Mouse (Mus musculus): ENCODE measurements around the gene Gm9745. TPM values are rescaled to one million over a fixed set of nuclear protein-coding genes. Genes with fewer than 3 reads are reported as not detected.
"Not testable (repeated sequence)": the region's sequence is repeated elsewhere in the genome, so short reads cannot be mapped to it uniquely, and the experiment has no call there.

Gene Gm9745
- polyA plus RNA-seq, 1 experiment from 2014 or later: not detected

GRCm38 (mm10) chr13:8962266-8962665 is 14.2 kb upstream of the Gm9745 start:
- WGBS: 35% methylated on average over 5 of the region's 5 CpGs
- H3K4me1 ChIP-seq (ENCODE audit: control insufficient read depth, insufficient read depth, low read length): not testable (repeated sequence)

GRCm38 (mm10) chr13:8961128-8961888 is 13.3 kb upstream of the Gm9745 start:
- not testable (repeated sequence) for ATAC-seq; H3K9ac ChIP-seq (ENCODE audit: low read depth, low read length); H3K9me3 ChIP-seq (replicated peaks; ENCODE audit: control insufficient read depth, low read length, poor library complexity, severe bottlenecking); H3K27me3 ChIP-seq (ENCODE audit: control insufficient read depth, insufficient read depth, low read depth, low read length); H3K4me1 ChIP-seq (ENCODE audit: control insufficient read depth, insufficient read depth, low read length); H3K4me3 ChIP-seq (ENCODE audit: low read depth, low read length); H3K36me3 ChIP-seq (ENCODE audit: control insufficient read depth, insufficient read depth, low read length); H3K27ac ChIP-seq (ENCODE audit: low read length); H3K4me2 ChIP-seq (ENCODE audit: low read length)
- WGBS: 75% methylated on average over 3 of the region's 3 CpGs

More at GRCm38 (mm10) chr13:8962266-8962665, 14.2 kb upstream of the Gm9745 start:
- not testable (repeated sequence) for H3K36me3 ChIP-seq (ENCODE audit: control insufficient read depth, insufficient read depth, low read length); H3K27me3 ChIP-seq (ENCODE audit: control insufficient read depth, insufficient read depth, low read depth, low read length); H3K4me3 ChIP-seq (ENCODE audit: low read depth, low read length); H3K9me3 ChIP-seq (replicated peaks; ENCODE audit: control insufficient read depth, low read length, poor library complexity, severe bottlenecking); H3K27ac ChIP-seq (ENCODE audit: low read length); ATAC-seq; H3K4me2 ChIP-seq (ENCODE audit: low read length); H3K9ac ChIP-seq (ENCODE audit: low read depth, low read length)

GRCm38 (mm10) chr13:8959554-8959953 is 11.5 kb upstream of the Gm9745 start:
- H3K27me3 ChIP-seq (ENCODE audit: control insufficient read depth, insufficient read depth, low read depth, low read length); H3K36me3 ChIP-seq (ENCODE audit: control insufficient read depth, insufficient read depth, low read length); H3K4me3 ChIP-seq (ENCODE audit: low read depth, low read length); H3K27ac ChIP-seq (ENCODE audit: low read length); H3K4me1 ChIP-seq (ENCODE audit: control insufficient read depth, insufficient read depth, low read length); H3K9ac ChIP-seq (ENCODE audit: low read depth, low read length); ATAC-seq; H3K4me2 ChIP-seq (ENCODE audit: low read length); H3K9me3 ChIP-seq (replicated peaks; ENCODE audit: control insufficient read depth, low read length, poor library complexity, severe bottlenecking): not testable (repeated sequence)
- 95% methylated on average over 5 of the region's 6 CpGs for WGBS

GRCm38 (mm10) chr13:8959058-8959457 is 11.0 kb upstream of the Gm9745 start:
- H3K27ac ChIP-seq (ENCODE audit: low read length); H3K4me1 ChIP-seq (ENCODE audit: control insufficient read depth, insufficient read depth, low read length); H3K9me3 ChIP-seq (replicated peaks; ENCODE audit: control insufficient read depth, low read length, poor library complexity, severe bottlenecking); H3K9ac ChIP-seq (ENCODE audit: low read depth, low read length); H3K4me3 ChIP-seq (ENCODE audit: low read depth, low read length); H3K36me3 ChIP-seq (ENCODE audit: control insufficient read depth, insufficient read depth, low read length); H3K27me3 ChIP-seq (ENCODE audit: control insufficient read depth, insufficient read depth, low read depth, low read length); ATAC-seq; H3K4me2 ChIP-seq (ENCODE audit: low read length): not testable (repeated sequence)
- 86% methylated on average over 1 of the region's 5 CpGs for WGBS

- ATAC-seq: not testable (repeated sequence)
- no CpG with 5 or more reads among the region's 5 CpGs for WGBS
Measured at GRCm38 (mm10) chr13:8956873-8957272, 8.8 kb upstream of the Gm9745 start.

GRCm38 (mm10) chr13:8955127-8955526 is 7.1 kb upstream of the Gm9745 start:
- H3K4me3 ChIP-seq (ENCODE audit: low read depth, low read length); H3K4me1 ChIP-seq (ENCODE audit: control insufficient read depth, insufficient read depth, low read length); H3K36me3 ChIP-seq (ENCODE audit: control insufficient read depth, insufficient read depth, low read length); H3K27ac ChIP-seq (ENCODE audit: low read length); H3K4me2 ChIP-seq (ENCODE audit: low read length); H3K27me3 ChIP-seq (ENCODE audit: control insufficient read depth, insufficient read depth, low read depth, low read length); H3K9me3 ChIP-seq (replicated peaks; ENCODE audit: control insufficient read depth, low read length, poor library complexity, severe bottlenecking); H3K9ac ChIP-seq (ENCODE audit: low read depth, low read length): not testable (repeated sequence)
- WGBS: 88% methylated on average over 1 of the region's 2 CpGs
- ATAC-seq: 0 out of 2 replicates have a peak, but pooled peaks have one; percentile 42

More at GRCm38 (mm10) chr13:8956873-8957272, 8.8 kb upstream of the Gm9745 start:
- not testable (repeated sequence) for H3K9ac ChIP-seq (ENCODE audit: low read depth, low read length); H3K9me3 ChIP-seq (replicated peaks; ENCODE audit: control insufficient read depth, low read length, poor library complexity, severe bottlenecking); H3K36me3 ChIP-seq (ENCODE audit: control insufficient read depth, insufficient read depth, low read length); H3K4me3 ChIP-seq (ENCODE audit: low read depth, low read length); H3K27ac ChIP-seq (ENCODE audit: low read length); H3K27me3 ChIP-seq (ENCODE audit: control insufficient read depth, insufficient read depth, low read depth, low read length); H3K4me1 ChIP-seq (ENCODE audit: control insufficient read depth, insufficient read depth, low read length); H3K4me2 ChIP-seq (ENCODE audit: low read length)

- not testable (repeated sequence) for H3K4me1 ChIP-seq (ENCODE audit: control insufficient read depth, insufficient read depth, low read length); H3K4me3 ChIP-seq (ENCODE audit: low read depth, low read length); ATAC-seq; H3K9ac ChIP-seq (ENCODE audit: low read depth, low read length); H3K4me2 ChIP-seq (ENCODE audit: low read length); H3K27ac ChIP-seq (ENCODE audit: low read length); H3K36me3 ChIP-seq (ENCODE audit: control insufficient read depth, insufficient read depth, low read length); H3K27me3 ChIP-seq (ENCODE audit: control insufficient read depth, insufficient read depth, low read depth, low read length); H3K9me3 ChIP-seq (replicated peaks; ENCODE audit: control insufficient read depth, low read length, poor library complexity, severe bottlenecking)
Measured at GRCm38 (mm10) chr13:8952563-8952962, 4.5 kb upstream of the Gm9745 start, which contains the start of gene Idi2. Gene Idi2 (plus strand): TSS chr13:8952863.

- not testable (repeated sequence) for H3K9me3 ChIP-seq (replicated peaks; ENCODE audit: control insufficient read depth, low read length, poor library complexity, severe bottlenecking); H3K27ac ChIP-seq (ENCODE audit: low read length); H3K36me3 ChIP-seq (ENCODE audit: control insufficient read depth, insufficient read depth, low read length); ATAC-seq; H3K4me2 ChIP-seq (ENCODE audit: low read length); H3K9ac ChIP-seq (ENCODE audit: low read depth, low read length); H3K27me3 ChIP-seq (ENCODE audit: control insufficient read depth, insufficient read depth, low read depth, low read length); H3K4me1 ChIP-seq (ENCODE audit: control insufficient read depth, insufficient read depth, low read length); H3K4me3 ChIP-seq (ENCODE audit: low read depth, low read length)
- WGBS: no CpG with 5 or more reads among the region's 5 CpGs
Measured at GRCm38 (mm10) chr13:8943828-8944227, 4.2 kb downstream of the Gm9745 start.

GRCm38 (mm10) chr13:8941701-8942100 is 6.3 kb downstream of the Gm9745 start:
- WGBS: 50% methylated on average over 1 of the region's 5 CpGs
- H3K4me2 ChIP-seq (ENCODE audit: low read length); ATAC-seq; H3K27me3 ChIP-seq (ENCODE audit: control insufficient read depth, insufficient read depth, low read depth, low read length); H3K4me3 ChIP-seq (ENCODE audit: low read depth, low read length); H3K9me3 ChIP-seq (replicated peaks; ENCODE audit: control insufficient read depth, low read length, poor library complexity, severe bottlenecking); H3K36me3 ChIP-seq (ENCODE audit: control insufficient read depth, insufficient read depth, low read length); H3K9ac ChIP-seq (ENCODE audit: low read depth, low read length); H3K4me1 ChIP-seq (ENCODE audit: control insufficient read depth, insufficient read depth, low read length); H3K27ac ChIP-seq (ENCODE audit: low read length): not testable (repeated sequence)

Data from midbrain, embryonic 16.5 days (tissue).